Mouse (Mus musculus) small intestine, adult 2 months (tissue): ENCODE data around the gene Skil.

Experiments used
- CTCF ChIP-seq: fragments of 200-500 bp; IDR thresholded peaks from 2 replicates; pipeline ENCODE4 v1.5.1; 2012; ENCODE audit warnings: low read depth, mild to moderate bottlenecking, control low read depth, inconsistent platforms, low read length, moderate library complexity, mixed read lengths; ENCODE audit not compliant: insufficient replicate concordance, insufficient read length; ENCODE audit errors: extremely low read depth
- POLR2A ChIP-seq: fragments of 200-500 bp; IDR thresholded peaks from 2 replicates; pipeline ENCODE4 v1.6.1; 2012; ENCODE audit warnings: low read depth, mild to moderate bottlenecking, control low read depth, inconsistent platforms, low read length, moderate library complexity

DNA sequence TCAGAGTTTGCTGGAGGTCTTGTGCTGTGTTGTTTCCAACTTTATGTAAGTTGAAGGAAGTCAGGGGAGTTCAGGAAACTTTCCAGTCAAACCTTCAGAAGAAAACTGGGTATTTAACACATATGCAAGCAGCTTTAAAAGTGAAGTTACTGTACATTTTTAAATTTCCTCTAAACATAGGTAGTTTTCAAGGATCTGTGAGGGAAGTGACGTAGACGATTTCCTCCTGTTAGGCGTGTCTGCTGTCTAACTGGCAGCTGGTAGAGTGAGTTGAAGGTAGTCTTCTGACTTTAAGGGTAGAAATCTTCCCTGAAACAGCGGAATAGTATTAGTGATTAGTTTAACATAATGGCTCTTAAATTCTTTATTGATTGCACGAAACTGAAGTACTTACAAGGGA, 5.2 kb downstream of the Skil start:
- TF ChIP-seq POLR2A: no peak
- no peak for TF ChIP-seq CTCF
